Mouse (Mus musculus) hindbrain, embryonic 12.5 days (tissue): Measurements from ENCODE around the gene Mtmr3. TPM values are rescaled to one million over a fixed set of nuclear protein-coding genes. Genes with fewer than 3 reads are reported as not detected.
"Not testable (repeated sequence)": the region's sequence is repeated elsewhere in the genome, so short reads cannot be mapped to it uniquely, and the experiment has no call there.

Experiments used
- ATAC-seq: fragments of 200-750 bp; cut with Nextera tagmentation; 2 replicates; pipeline ENCODE4 v1.8.0; 2017; ENCODE audit warnings: moderate TSS enrichment; ENCODE audit not compliant: low FRiP score
- H3K27ac ChIP-seq: fragments of 300-500 bp; sonication (generic); 2 replicates; pipeline ENCODE4 v1.5.1; 2016; ENCODE audit warnings: mild to moderate bottlenecking
- H3K27me3 ChIP-seq: fragments of 300-500 bp; sonication (generic); 2 replicates; pipeline ENCODE4 v1.6.1; 2016; ENCODE audit warnings: mild to moderate bottlenecking
- H3K36me3 ChIP-seq: fragments of 300-500 bp; sonication (generic); 2 replicates; pipeline ENCODE4 v1.6.1; 2016; ENCODE audit warnings: mild to moderate bottlenecking
- H3K4me1 ChIP-seq: fragments of 300-500 bp; sonication (generic); 2 replicates; pipeline ENCODE4 v1.6.1; 2016
- H3K4me2 ChIP-seq: fragments of 300-500 bp; sonication (generic); replicated peaks from 2 replicates; pipeline ENCODE4 v1.6.1; 2016; ENCODE audit warnings: mild to moderate bottlenecking
- H3K4me3 ChIP-seq: fragments of 300-500 bp; sonication (generic); 2 replicates; pipeline ENCODE4 v1.5.1; 2016; ENCODE audit warnings: mild to moderate bottlenecking
- H3K9ac ChIP-seq: fragments of 300-500 bp; sonication (generic); 2 replicates; pipeline ENCODE4 v1.6.1; 2016; ENCODE audit warnings: mild to moderate bottlenecking, moderate library complexity
- H3K9me3 ChIP-seq: fragments of 300-500 bp; sonication (generic); replicated peaks from 2 replicates; pipeline ENCODE4 v1.6.1; 2016; ENCODE audit warnings: mild to moderate bottlenecking
- WGBS: fragments of 180-500 bp; shearing (Covaris S2); methylation state at CpG from one replicate; pipeline ENCODE4 v1.1.7; 2016; 5-methylcytosine and 5-hydroxymethylcytosine counted together
- polyA plus RNA-seq: library from polyadenylated mRNA; unstranded; fragments of >200 nt; fragmentation: Nextera tagmentation; extraction: Ambion mirVana; gene quantifications from 2 replicates; pipeline ENCODE4 v1.2.1, GENCODE M21; 2016

Gene Mtmr3
- polyA plus RNA-seq, 1 experiment from 2014 or later = 47.8 TPM

DNA sequence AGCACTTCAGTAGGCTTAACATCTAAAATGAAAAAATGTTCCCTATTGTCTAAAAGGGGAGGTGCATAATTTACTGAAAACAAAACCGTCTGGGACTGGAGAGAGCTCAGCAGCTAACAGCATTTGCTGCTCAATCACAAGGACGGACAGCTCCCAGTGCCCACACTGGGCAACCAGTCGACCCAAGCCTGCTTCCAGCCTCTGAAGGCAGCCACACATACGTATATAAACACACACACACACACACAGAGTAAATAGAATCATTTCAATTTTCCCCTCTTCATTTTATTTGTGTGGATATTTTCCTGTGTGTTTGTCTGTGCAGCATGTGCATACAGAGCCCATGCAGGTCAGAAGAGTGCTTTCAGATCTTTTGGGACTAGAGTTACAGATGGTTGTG, 49.3 kb downstream of the Mtmr3 start:
- no peak for ATAC-seq
- Histone ChIP-seq H3K9ac (no peak overlapping the region), H3K36me3 (no peaks in the 10 kb centered on the region), H3K4me1 (no peaks in the 10 kb centered on the region), H3K4me3 (no peak overlapping the region), H3K9me3 (no peaks in the 10 kb centered on the region), H3K4me2 (no peak overlapping the region), H3K27me3 (no peaks in the 10 kb centered on the region), H3K27ac (no peak overlapping the region)
- WGBS = 66% methylated on average over 4 of the region's 4 CpGs

DNA sequence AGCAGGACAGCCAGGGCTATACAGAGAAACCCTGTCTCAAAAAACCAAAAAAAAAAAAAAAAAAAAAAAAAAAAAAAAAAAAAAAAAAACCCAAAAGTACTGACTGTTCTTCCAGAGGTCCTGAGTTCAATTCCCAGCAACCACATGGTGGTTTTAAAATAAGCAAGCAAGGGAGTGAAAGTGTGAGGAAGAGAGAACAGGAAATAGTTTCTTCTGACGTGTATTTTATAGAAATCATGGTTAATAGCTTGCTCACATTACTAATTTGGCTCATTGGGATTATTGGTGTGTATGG, 50.1 kb downstream of the Mtmr3 start:
- 88% methylated on average over 1 of the region's 1 CpGs for WGBS
- not testable (repeated sequence) for ATAC-seq, H3K4me2 ChIP-seq, H3K36me3 ChIP-seq, H3K4me1 ChIP-seq, H3K27me3 ChIP-seq, H3K4me3 ChIP-seq, H3K9ac ChIP-seq, H3K9me3 ChIP-seq, H3K27ac ChIP-seq

DNA sequence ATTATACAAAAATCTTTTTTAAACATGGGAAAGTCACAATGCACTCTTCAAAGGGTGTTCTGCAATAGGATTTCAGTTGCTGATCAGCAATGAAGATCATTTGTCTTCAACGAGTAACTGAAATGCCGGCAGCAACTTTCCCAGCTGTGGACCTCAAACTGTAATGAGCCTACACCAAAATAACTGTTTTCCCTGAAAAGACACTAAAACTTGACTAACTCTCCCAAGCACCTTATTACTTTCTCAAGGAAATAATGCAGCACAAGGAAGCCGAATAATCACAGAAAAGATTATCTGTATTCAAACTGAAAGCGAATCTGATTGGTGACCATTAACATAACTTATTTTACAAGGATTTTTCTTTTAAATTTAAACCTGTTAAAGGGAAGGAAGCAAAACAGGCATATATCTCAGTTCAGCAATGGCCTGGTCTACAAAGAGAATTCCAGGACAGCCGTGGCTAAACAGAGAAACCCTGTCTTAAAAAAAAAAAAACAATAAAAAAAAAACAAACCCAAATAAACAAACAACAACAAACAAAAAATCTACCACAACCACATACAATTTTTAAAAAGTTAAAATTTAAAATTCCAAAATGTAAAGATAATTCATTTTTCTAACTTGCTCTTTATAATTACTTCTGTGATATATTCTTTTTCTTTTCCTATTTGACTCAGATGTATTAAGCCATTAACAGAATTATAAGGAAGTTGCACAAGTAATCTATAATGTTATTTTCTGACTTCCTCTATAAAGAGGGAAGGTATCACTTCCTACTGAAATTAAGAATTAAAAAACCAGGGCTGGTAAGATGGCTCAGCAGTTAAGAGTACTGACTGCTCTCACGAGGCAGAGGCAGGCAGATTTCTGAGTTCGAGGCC, 50.7 kb downstream of the Mtmr3 start:
- no peaks in the 10 kb centered on the region for H3K27me3 ChIP-seq
- 85% methylated on average over 7 of the region's 7 CpGs for WGBS

DNA sequence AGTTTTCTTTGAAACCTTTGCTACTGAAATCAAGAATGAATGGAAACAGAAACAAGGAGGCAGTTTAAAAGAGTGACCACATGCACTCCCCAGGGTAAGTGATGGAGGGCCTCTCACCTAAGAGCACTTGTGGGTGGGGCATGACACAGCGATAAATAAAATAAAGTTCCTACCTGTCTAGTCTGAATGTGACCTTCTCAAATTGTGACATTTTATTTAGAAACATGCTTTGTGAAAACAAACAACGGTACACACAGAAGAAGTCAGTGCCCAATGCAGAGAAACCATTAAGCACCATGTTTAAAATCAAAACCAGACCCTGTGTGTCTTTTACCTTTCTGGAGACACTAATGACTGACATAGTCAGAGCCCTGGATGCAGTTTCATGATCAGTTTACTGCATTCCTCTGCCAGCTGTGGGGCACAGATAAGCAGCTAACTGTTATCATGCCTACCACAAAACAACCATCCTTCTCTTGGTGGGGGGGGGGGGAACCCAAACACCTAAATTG, 51.6 kb downstream of the Mtmr3 start:
- 88% methylated on average over 2 of the region's 2 CpGs for WGBS
- Histone ChIP-seq H3K4me1 (no peaks in the 10 kb centered on the region), H3K4me2 (no peak overlapping the region), H3K27ac (no peak overlapping the region), H3K9me3 (no peaks in the 10 kb centered on the region), H3K36me3 (no peaks in the 10 kb centered on the region), H3K9ac (no peak overlapping the region), H3K4me3 (no peak overlapping the region), H3K27me3 (no peaks in the 10 kb centered on the region)
- no peak for ATAC-seq

More for the DNA sequence above, 50.7 kb downstream of the Mtmr3 start:
- no peaks in the 10 kb centered on the region for H3K36me3 ChIP-seq
- H3K4me2 ChIP-seq = no peak overlapping the region
- no peak overlapping the region for H3K27ac ChIP-seq
- no peak overlapping the region for H3K4me3 ChIP-seq
- H3K9me3 ChIP-seq = no peaks in the 10 kb centered on the region
- no peak for ATAC-seq
- H3K9ac ChIP-seq = no peak overlapping the region
- no peaks in the 10 kb centered on the region for H3K4me1 ChIP-seq

DNA sequence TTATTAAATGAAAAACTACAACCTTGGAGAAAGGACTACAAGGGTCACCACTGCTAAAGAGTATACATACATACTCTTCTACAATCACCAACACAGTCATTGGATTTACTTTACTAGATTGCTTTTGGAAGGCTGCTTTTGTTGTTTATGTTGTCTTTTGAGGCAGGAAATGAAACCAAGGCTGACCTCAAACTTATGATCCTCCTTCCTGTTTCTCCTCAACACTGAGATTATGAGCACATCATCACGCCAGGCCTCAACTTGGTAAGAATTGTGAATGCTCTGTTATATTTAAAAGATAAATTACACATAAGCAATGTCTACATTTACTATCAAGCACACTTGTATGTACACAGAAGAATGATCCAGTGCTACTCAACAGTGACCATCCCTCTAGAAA, 58.0 kb downstream of the Mtmr3 start:
- whole genome bisulfite sequencing = 97% methylated on average over 1 of the region's 1 CpGs
- Histone ChIP-seq H3K9me3 (no peaks in the 10 kb centered on the region), H3K27me3 (no peaks in the 10 kb centered on the region), H3K9ac (no peak overlapping the region), H3K4me1 (no peaks in the 10 kb centered on the region), H3K36me3 (no peaks in the 10 kb centered on the region), H3K27ac (no peak overlapping the region), H3K4me3 (no peak overlapping the region), H3K4me2 (no peak overlapping the region)
- ATAC-seq = no peak

DNA sequence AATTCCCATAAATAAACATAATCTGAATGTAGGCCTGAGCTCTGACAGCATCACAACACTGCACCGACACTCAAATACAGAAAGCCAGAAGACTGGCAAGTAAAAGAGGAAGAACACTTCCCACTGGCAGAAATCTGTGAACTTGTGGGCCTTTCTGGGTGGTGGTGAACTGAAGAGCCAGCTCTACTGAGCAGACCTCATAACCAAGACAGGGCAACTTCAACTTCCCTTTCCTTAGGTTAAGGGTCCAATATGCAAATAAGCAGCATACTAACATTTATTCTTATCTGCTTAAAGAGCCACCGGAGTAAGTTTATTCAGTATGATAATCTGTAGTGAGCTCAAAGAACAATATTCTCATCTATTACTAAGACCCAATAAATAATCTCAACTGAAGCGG, 67.5 kb downstream of the Mtmr3 start:
- Histone ChIP-seq H3K27ac (no peak overlapping the region), H3K36me3 (peaks cover 51% of the 10 kb centered on the region), H3K4me1 (no peaks in the 10 kb centered on the region), H3K27me3 (no peaks in the 10 kb centered on the region), H3K9ac (no peak overlapping the region), H3K9me3 (no peaks in the 10 kb centered on the region), H3K4me2 (no peak overlapping the region), H3K4me3 (no peak overlapping the region)
- WGBS = 95% methylated on average over 3 of the region's 3 CpGs
- ATAC-seq = no peak

DNA sequence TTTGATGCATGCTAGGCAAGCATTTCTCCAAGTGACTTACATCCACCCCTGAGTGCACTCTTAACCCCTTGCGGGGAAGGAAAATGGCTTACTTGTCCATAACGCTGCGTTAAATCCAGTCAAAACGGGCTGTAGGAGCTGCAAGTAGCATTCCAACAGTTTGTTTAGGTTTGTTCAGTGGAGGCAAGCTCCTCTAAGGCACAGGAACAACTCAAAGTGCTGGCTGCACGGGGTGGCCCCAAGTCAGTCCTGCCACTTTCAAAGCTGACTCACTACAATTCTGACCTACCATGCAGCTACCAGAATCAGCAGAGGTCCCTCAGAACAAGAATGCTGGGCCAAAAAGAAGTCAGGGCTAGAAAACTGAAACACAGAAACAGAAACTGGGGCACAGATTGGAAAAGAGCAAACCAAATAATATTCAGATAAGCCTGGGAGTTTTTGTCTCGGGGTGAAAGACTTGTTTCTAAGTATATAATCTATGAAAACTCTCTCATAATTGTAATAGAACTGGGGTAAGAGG, 72.5 kb downstream of the Mtmr3 start:
- Histone ChIP-seq H3K27ac (no peak overlapping the region), H3K27me3 (no peaks in the 10 kb centered on the region), H3K4me1 (no peaks in the 10 kb centered on the region), H3K4me3 (no peak overlapping the region), H3K9me3 (no peaks in the 10 kb centered on the region), H3K9ac (no peak overlapping the region), H3K36me3 (peaks cover 55% of the 10 kb centered on the region), H3K4me2 (no peak overlapping the region)
- 94% methylated on average over 6 of the region's 6 CpGs for WGBS
- ATAC-seq = no peak

DNA sequence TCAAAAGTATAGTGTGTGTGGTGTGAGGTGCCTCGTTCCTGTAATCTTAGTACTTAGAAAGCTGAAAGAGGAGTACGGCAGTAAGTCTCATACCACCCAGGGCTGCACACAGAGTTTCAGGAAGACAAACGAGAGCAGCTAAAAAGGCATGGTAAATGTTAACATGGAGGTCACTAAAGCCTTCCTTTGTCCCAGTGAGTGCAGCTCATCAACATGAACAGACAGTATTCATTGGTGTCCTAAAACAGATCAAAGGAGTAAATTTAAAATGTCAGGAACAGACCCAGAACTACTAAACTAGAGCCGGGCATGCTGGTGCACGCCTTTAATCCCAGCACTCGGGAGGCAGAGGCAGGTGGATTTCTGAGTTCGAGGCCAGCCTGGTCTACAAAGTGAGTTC, 75.7 kb downstream of the Mtmr3 start:
- no peak for ATAC-seq
- no peak overlapping the region for H3K4me2 ChIP-seq
- H3K9me3 ChIP-seq = no peaks in the 10 kb centered on the region
- H3K4me1 ChIP-seq = no peaks in the 10 kb centered on the region
- no peak overlapping the region for H3K27ac ChIP-seq
- peaks cover 53% of the 10 kb centered on the region for H3K36me3 ChIP-seq
- H3K4me3 ChIP-seq = no peak overlapping the region
- no peaks in the 10 kb centered on the region for H3K27me3 ChIP-seq
- WGBS = 84% methylated on average over 7 of the region's 7 CpGs
- no peak overlapping the region for H3K9ac ChIP-seq

DNA sequence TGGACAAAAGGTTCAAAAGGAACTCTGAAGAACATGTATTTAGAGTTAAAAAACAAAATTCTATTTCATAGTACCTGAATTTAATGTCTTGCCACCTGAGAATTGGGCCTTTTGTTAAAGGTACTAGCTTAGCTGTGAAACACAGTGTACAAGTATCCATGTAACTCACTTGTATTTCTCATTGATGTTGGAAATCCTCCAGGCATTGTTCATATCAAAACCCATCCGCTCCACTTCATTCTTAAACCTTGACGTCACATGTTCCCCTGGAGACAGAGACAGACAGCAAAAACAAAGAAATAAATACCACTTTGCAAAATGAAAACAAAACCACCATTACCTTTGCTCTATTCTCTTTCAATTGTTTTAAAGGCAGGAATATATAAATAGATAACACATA, 87.2 kb downstream of the Mtmr3 start:
- H3K9me3 ChIP-seq = no peaks in the 10 kb centered on the region
- H3K27ac ChIP-seq = no peak overlapping the region
- no peak overlapping the region for H3K9ac ChIP-seq
- 75% methylated on average over 2 of the region's 2 CpGs for WGBS
- no peaks in the 10 kb centered on the region for H3K27me3 ChIP-seq
- no peak overlapping the region for H3K4me3 ChIP-seq
- no peak overlapping the region for H3K4me2 ChIP-seq
- H3K36me3 ChIP-seq = peaks cover 40% of the 10 kb centered on the region
- H3K4me1 ChIP-seq = no peaks in the 10 kb centered on the region
- ATAC-seq = no peak

DNA sequence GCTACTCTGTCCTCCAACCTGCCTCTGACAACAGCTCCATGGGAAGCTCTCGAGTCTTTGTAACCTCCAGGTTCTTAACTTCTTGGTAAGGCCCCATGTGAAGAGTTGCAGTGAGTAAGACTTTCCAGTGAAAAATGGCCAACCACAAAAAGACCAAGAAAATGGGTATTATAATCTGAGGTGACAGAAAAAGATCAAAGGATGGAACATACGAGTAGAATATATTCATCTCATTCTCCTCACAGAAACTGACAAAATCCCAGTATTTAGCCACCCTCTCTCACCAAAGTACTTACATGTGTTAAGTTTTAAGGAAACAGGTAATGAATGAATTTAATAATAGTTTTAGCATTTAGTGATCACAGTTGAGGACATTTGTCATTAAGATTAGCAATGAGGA, 88.2 kb downstream of the Mtmr3 start:
- Histone ChIP-seq H3K4me3 (no peak overlapping the region), H3K27me3 (no peaks in the 10 kb centered on the region), H3K9me3 (no peaks in the 10 kb centered on the region), H3K27ac (no peak overlapping the region), H3K9ac (no peak overlapping the region), H3K36me3 (peaks cover 43% of the 10 kb centered on the region), H3K4me1 (no peaks in the 10 kb centered on the region), H3K4me2 (no peak overlapping the region)
- ATAC-seq = no peak
- 85% methylated on average over 2 of the region's 2 CpGs for whole genome bisulfite sequencing

DNA sequence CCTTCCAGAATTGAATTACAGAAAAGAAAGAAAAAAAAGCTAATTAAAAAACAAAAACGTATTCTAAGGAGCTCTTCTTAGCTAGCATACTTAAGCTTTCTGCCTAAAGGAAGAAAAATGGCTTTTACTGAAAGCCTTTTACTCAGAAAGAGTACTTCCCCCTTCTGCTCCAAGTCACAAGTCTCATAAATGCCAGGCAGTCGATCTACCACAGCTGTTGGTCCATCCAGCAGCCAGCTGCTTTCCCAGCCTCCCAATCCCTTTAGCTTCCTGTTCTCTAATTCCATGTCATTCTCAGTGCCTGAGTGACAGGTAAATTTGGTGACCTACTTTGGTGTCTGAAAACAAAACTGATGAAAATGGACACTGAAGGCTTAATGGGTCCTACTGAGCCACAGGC, 92.5 kb downstream of the Mtmr3 start:
- Histone ChIP-seq H3K4me1 (no peaks in the 10 kb centered on the region), H3K9me3 (no peaks in the 10 kb centered on the region), H3K27me3 (no peaks in the 10 kb centered on the region), H3K4me3 (no peak overlapping the region), H3K36me3 (peaks cover 55% of the 10 kb centered on the region), H3K27ac (no peak overlapping the region), H3K9ac (no peak overlapping the region), H3K4me2 (no peak overlapping the region)
- no peak for ATAC-seq
- 87% methylated on average over 2 of the region's 2 CpGs for WGBS

DNA sequence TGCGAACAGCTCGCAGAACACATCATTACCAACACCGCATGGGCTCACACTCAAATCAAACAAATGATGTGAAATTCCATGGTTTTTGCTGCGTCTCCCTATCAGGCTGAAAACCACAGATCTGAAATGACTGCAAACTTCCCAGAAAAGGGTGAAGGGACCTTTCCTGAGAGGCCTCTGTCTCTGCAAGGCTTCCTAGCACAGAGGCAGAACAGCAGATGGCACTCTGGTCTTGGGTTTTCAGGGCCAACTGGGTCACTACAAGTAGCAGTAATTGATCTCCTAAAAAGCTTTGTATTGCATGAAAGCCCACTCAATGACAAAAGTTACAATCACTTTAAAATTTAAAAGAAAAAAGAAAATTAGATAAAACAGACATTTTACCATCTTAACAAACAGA, 93.8 kb downstream of the Mtmr3 start:
- H3K36me3 ChIP-seq = peaks cover 60% of the 10 kb centered on the region
- ATAC-seq = no peak

DNA sequence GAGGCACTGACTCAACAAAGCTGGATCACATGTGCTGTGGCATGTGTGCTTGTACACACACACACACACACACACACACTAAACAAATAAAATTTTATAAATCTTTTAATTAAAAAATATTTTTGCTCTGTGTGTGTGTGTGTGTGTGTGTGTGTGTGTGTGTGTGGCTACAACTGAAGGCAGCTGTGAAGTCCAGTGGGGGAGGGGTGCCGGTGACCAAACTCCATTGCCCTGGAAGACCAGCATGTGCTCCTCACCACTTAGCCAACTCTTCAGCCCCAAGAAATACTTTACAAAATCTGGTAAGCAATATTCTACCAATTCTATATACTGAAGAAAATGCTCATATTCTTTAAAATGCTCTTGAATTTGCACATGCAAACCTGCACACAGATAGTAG, 94.4 kb downstream of the Mtmr3 start:
- Histone ChIP-seq H3K27ac (no peak overlapping the region), H3K4me1 (no peaks in the 10 kb centered on the region), H3K36me3 (peaks cover 58% of the 10 kb centered on the region), H3K4me3 (no peak overlapping the region), H3K9ac (no peak overlapping the region), H3K27me3 (no peaks in the 10 kb centered on the region), H3K9me3 (no peaks in the 10 kb centered on the region), H3K4me2 (no peak overlapping the region)
- ATAC-seq = no peak
- WGBS = 82% methylated on average over 1 of the region's 1 CpGs

More for the DNA sequence above, 93.8 kb downstream of the Mtmr3 start:
- Histone ChIP-seq H3K27me3 (no peaks in the 10 kb centered on the region), H3K4me3 (no peak overlapping the region), H3K9ac (no peak overlapping the region), H3K4me1 (no peaks in the 10 kb centered on the region), H3K27ac (no peak overlapping the region), H3K9me3 (no peaks in the 10 kb centered on the region), H3K4me2 (no peak overlapping the region)
- 92% methylated on average over 4 of the region's 4 CpGs for WGBS
